Mouse (Mus musculus): ENCODE measurements around the gene Setd2. TPM values are rescaled to one million over a fixed set of nuclear protein-coding genes. Genes with fewer than 3 reads are reported as not detected.
A peak's percentile ranks its signal among the peaks of the same experiment; 100 is the strongest.

Setd2 gene
- polyA plus RNA-seq, 1 experiment from 2014 or later: 28.0 TPM

- no peaks in the 10 kb centered on the region for H3K9me3 ChIP-seq (ENCODE audit: control insufficient read depth, low read length)
- 10% methylated on average over 10 of the region's 10 CpGs for WGBS
- peaks cover 5% of the 10 kb centered on the region for H3K4me1 ChIP-seq (ENCODE audit: control insufficient read depth, insufficient read depth, low read depth, low read length)
- no peaks in the 10 kb centered on the region for H3K27me3 ChIP-seq (replicated peaks; ENCODE audit: control insufficient read depth, insufficient read depth, low read length)
- ATAC-seq: peak; percentile 21; the same call in 1 of the 2 replicates
- H3K4me2 ChIP-seq (ENCODE audit: low read length): peak overlapping the region; percentile 57
- peak overlapping the region; percentile 31 for H3K4me3 ChIP-seq (ENCODE audit: low read length)
- H3K27ac ChIP-seq (ENCODE audit: low read depth, low read length): no peak overlapping the region
- H3K9ac ChIP-seq (ENCODE audit: low read depth, low read length): peak overlapping the region; percentile 29; the same call in 1 of the 2 replicates
- peaks cover 2% of the 10 kb centered on the region; the same call in 1 of the 2 replicates for H3K36me3 ChIP-seq (ENCODE audit: control insufficient read depth, insufficient read depth, low read length)
Observed at GRCm38 (mm10) chr9:110631191-110631590, 98.8 kb downstream of the Setd2 start.

DNA sequence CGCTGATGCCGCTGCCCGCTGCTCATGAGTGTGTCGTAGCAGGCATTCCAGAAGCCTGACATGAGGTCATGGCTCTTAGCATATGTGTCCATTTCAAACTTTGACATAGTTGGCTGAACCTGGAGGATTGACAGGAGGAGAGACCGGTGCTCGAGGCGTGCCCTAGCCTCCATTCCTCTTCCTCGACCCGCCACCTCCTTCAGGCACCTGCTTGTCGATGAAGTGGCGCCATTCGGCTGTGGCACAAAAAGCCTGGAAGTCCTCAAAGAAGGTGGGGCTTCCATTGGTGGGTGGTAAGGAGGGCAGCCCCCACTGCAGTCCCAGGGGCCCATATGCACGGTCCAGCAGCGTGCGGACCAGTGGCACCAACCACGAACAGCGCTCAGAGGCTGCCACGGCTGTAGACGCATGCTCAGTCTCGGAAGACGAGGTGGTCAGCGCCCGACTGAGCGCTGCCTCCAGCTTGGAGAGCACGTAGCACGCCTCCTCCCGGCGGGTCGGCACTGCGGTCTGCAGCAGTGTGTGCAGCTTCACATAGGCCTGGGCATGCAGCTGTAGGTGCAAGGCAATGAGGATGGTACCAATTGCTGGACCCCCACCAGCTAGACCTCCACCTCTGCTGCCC is 99.4 kb downstream of the Setd2 start:
- no peak overlapping the region for H3K27ac ChIP-seq (ENCODE audit: low read depth, low read length)
- H3K9me3 ChIP-seq (ENCODE audit: control insufficient read depth, low read length): no peaks in the 10 kb centered on the region
- 22% methylated on average over 30 of the region's 30 CpGs for WGBS
- peaks cover 5% of the 10 kb centered on the region for H3K4me1 ChIP-seq (ENCODE audit: control insufficient read depth, insufficient read depth, low read depth, low read length)
- peak overlapping the region; percentile 31 for H3K4me3 ChIP-seq (ENCODE audit: low read length)
- peak; percentile 61 for ATAC-seq
- peaks cover 2% of the 10 kb centered on the region; the same call in 1 of the 2 replicates for H3K36me3 ChIP-seq (ENCODE audit: control insufficient read depth, insufficient read depth, low read length)
- H3K4me2 ChIP-seq (ENCODE audit: low read length): peak overlapping the region; percentile 57
- H3K27me3 ChIP-seq (replicated peaks; ENCODE audit: control insufficient read depth, insufficient read depth, low read length): no peaks in the 10 kb centered on the region
- H3K9ac ChIP-seq (ENCODE audit: low read depth, low read length): peak overlapping the region; percentile 44

GRCm38 (mm10) chr9:110632671-110633070 is 100.3 kb downstream of the Setd2 start:
- no peak overlapping the region for H3K27ac ChIP-seq (ENCODE audit: low read depth, low read length)
- WGBS: 78% methylated on average over 15 of the region's 15 CpGs
- no peaks in the 10 kb centered on the region for H3K27me3 ChIP-seq (replicated peaks; ENCODE audit: control insufficient read depth, insufficient read depth, low read length)
- no peaks in the 10 kb centered on the region for H3K9me3 ChIP-seq (ENCODE audit: control insufficient read depth, low read length)
- peaks cover 5% of the 10 kb centered on the region for H3K4me1 ChIP-seq (ENCODE audit: control insufficient read depth, insufficient read depth, low read depth, low read length)
- H3K9ac ChIP-seq (ENCODE audit: low read depth, low read length): no peak overlapping the region
- H3K36me3 ChIP-seq (ENCODE audit: control insufficient read depth, insufficient read depth, low read length): no peaks in the 10 kb centered on the region
- H3K4me3 ChIP-seq (ENCODE audit: low read length): no peak overlapping the region
- no peak for ATAC-seq
- H3K4me2 ChIP-seq (ENCODE audit: low read length): no peak overlapping the region

GRCm38 (mm10) chr9:110633882-110634281 is 101.5 kb downstream of the Setd2 start:
- no peak overlapping the region for H3K9ac ChIP-seq (ENCODE audit: low read depth, low read length)
- H3K9me3 ChIP-seq (ENCODE audit: control insufficient read depth, low read length): no peaks in the 10 kb centered on the region
- H3K27me3 ChIP-seq (replicated peaks; ENCODE audit: control insufficient read depth, insufficient read depth, low read length): no peaks in the 10 kb centered on the region
- peaks cover 5% of the 10 kb centered on the region for H3K4me1 ChIP-seq (ENCODE audit: control insufficient read depth, insufficient read depth, low read depth, low read length)
- WGBS: 78% methylated on average over 17 of the region's 17 CpGs
- no peak overlapping the region for H3K4me2 ChIP-seq (ENCODE audit: low read length)
- peaks cover 2% of the 10 kb centered on the region; the same call in 1 of the 2 replicates for H3K36me3 ChIP-seq (ENCODE audit: control insufficient read depth, insufficient read depth, low read length)
- no peak overlapping the region for H3K27ac ChIP-seq (ENCODE audit: low read depth, low read length)
- no peak for ATAC-seq
- H3K4me3 ChIP-seq (ENCODE audit: low read length): no peak overlapping the region

- WGBS: 8% methylated on average over 19 of the region's 19 CpGs
- H3K4me1 ChIP-seq (ENCODE audit: control insufficient read depth, insufficient read depth, low read depth, low read length): peaks cover 5% of the 10 kb centered on the region
- H3K27ac ChIP-seq (ENCODE audit: low read depth, low read length): no peak overlapping the region
- ATAC-seq: 0 out of 2 replicates have a peak, but pooled peaks have one; percentile 28
- H3K27me3 ChIP-seq (replicated peaks; ENCODE audit: control insufficient read depth, insufficient read depth, low read length): no peaks in the 10 kb centered on the region
- H3K9ac ChIP-seq (ENCODE audit: low read depth, low read length): no peak overlapping the region
- H3K4me3 ChIP-seq (ENCODE audit: low read length): no peak overlapping the region
- no peaks in the 10 kb centered on the region for H3K9me3 ChIP-seq (ENCODE audit: control insufficient read depth, low read length)
- no peak overlapping the region for H3K4me2 ChIP-seq (ENCODE audit: low read length)
- H3K36me3 ChIP-seq (ENCODE audit: control insufficient read depth, insufficient read depth, low read length): peaks cover 2% of the 10 kb centered on the region; the same call in 1 of the 2 replicates
Observed at GRCm38 (mm10) chr9:110635225-110635624, 102.8 kb downstream of the Setd2 start.

DNA sequence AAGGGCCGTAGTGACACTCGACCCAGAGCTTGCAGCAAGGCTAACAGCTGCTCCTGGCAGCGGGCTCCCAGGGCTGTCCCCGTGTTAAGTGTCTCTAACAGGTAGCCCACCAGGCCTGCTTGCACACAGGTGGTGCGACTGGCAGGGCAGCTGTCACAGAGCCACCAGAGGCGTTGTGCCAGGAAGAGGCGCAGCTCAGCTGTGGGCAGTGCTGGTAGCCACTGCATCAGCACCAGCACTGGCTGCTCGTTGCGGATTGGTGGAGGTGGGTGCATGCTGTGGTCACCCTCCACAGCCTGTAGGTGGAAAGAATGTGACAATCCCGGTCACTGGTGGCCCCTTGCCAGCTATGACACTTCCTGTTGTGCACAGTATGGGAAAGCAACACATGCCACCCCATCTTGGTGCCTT is 106.2 kb downstream of the Setd2 start:
- H3K4me3 ChIP-seq (ENCODE audit: low read length): no peak overlapping the region
- no peaks in the 10 kb centered on the region for H3K27me3 ChIP-seq (replicated peaks; ENCODE audit: control insufficient read depth, insufficient read depth, low read length)
- ATAC-seq: no peak
- no peaks in the 10 kb centered on the region for H3K9me3 ChIP-seq (ENCODE audit: control insufficient read depth, low read length)
- peaks cover 2% of the 10 kb centered on the region; the same call in 1 of the 2 replicates for H3K36me3 ChIP-seq (ENCODE audit: control insufficient read depth, insufficient read depth, low read length)
- WGBS: 74% methylated on average over 10 of the region's 10 CpGs
- no peak overlapping the region for H3K9ac ChIP-seq (ENCODE audit: low read depth, low read length)
- no peaks in the 10 kb centered on the region for H3K4me1 ChIP-seq (ENCODE audit: control insufficient read depth, insufficient read depth, low read depth, low read length)
- no peak overlapping the region for H3K4me2 ChIP-seq (ENCODE audit: low read length)
- no peak overlapping the region for H3K27ac ChIP-seq (ENCODE audit: low read depth, low read length)

GRCm38 (mm10) chr9:110641006-110641405 is 108.6 kb downstream of the Setd2 start:
- Histone ChIP-seq H3K36me3 (ENCODE audit: control insufficient read depth, insufficient read depth, low read length) (peaks cover 2% of the 10 kb centered on the region; the same call in 1 of the 2 replicates), H3K9me3 (ENCODE audit: control insufficient read depth, low read length) (no peaks in the 10 kb centered on the region), H3K4me1 (ENCODE audit: control insufficient read depth, insufficient read depth, low read depth, low read length) (no peaks in the 10 kb centered on the region), H3K27me3 (replicated peaks; ENCODE audit: control insufficient read depth, insufficient read depth, low read length) (no peaks in the 10 kb centered on the region), H3K9ac (ENCODE audit: low read depth, low read length) (no peak overlapping the region), H3K27ac (ENCODE audit: low read depth, low read length) (no peak overlapping the region), H3K4me2 (ENCODE audit: low read length) (no peak overlapping the region), H3K4me3 (ENCODE audit: low read length) (no peak overlapping the region)
- ATAC-seq: no peak
- WGBS: 90% methylated on average over 5 of the region's 5 CpGs

DNA sequence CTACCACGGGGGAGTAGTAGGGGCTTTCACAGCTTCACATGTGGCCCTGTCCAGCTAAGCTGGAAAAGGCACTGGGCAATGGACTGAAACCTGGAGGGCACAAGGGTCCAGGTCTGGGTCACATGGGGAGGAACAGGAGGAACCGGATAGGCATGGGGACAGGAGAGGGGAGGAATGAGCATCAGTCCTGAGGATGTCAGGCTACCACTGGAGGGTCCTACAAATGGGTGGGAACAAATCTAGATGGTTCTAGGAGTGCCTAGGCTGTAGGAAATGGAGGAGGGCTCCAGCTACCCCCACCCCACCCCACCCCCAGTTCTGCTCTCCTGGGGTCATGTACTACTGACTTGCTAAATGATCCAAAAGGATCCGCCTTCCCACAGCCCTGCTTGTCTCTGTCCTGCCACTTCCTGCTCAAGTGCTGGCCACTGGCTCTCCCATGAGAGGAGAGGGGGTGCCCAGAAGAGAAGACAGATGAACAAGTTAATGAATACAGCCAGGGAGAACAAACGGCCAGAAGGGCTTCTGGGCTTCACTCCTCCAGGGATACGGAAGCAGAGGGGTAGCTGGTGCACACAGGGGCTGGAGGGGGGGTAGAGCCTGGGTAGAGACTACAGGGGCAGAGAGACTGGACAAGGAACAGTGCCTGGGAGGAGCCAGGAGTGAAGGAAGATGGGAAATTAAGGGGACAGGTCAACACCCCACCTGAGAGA is 110.6 kb downstream of the Setd2 start:
- H3K27ac ChIP-seq (ENCODE audit: low read depth, low read length): no peak overlapping the region
- H3K4me3 ChIP-seq (ENCODE audit: low read length): no peak overlapping the region
- H3K9me3 ChIP-seq (ENCODE audit: control insufficient read depth, low read length): no peaks in the 10 kb centered on the region
- no peak overlapping the region for H3K4me2 ChIP-seq (ENCODE audit: low read length)
- H3K36me3 ChIP-seq (ENCODE audit: control insufficient read depth, insufficient read depth, low read length): peaks cover 2% of the 10 kb centered on the region; the same call in 1 of the 2 replicates
- H3K9ac ChIP-seq (ENCODE audit: low read depth, low read length): no peak overlapping the region
- H3K4me1 ChIP-seq (ENCODE audit: control insufficient read depth, insufficient read depth, low read depth, low read length): no peaks in the 10 kb centered on the region
- ATAC-seq: no peak
- whole genome bisulfite sequencing: 41% methylated on average over 5 of the region's 5 CpGs
- no peaks in the 10 kb centered on the region for H3K27me3 ChIP-seq (replicated peaks; ENCODE audit: control insufficient read depth, insufficient read depth, low read length)

- WGBS: 73% methylated on average over 9 of the region's 9 CpGs
- H3K9me3 ChIP-seq (ENCODE audit: control insufficient read depth, low read length): no peaks in the 10 kb centered on the region
- H3K27me3 ChIP-seq (replicated peaks; ENCODE audit: control insufficient read depth, insufficient read depth, low read length): no peaks in the 10 kb centered on the region
- no peak overlapping the region for H3K9ac ChIP-seq (ENCODE audit: low read depth, low read length)
- H3K36me3 ChIP-seq (ENCODE audit: control insufficient read depth, insufficient read depth, low read length): no peaks in the 10 kb centered on the region
- no peaks in the 10 kb centered on the region for H3K4me1 ChIP-seq (ENCODE audit: control insufficient read depth, insufficient read depth, low read depth, low read length)
- H3K4me3 ChIP-seq (ENCODE audit: low read length): no peak overlapping the region
- no peak for ATAC-seq
- no peak overlapping the region for H3K4me2 ChIP-seq (ENCODE audit: low read length)
- no peak overlapping the region for H3K27ac ChIP-seq (ENCODE audit: low read depth, low read length)
Observed at GRCm38 (mm10) chr9:110643787-110644186, 111.4 kb downstream of the Setd2 start.
